Mouse (Mus musculus) MN1 (cell line): ENCODE results near the gene Tbc1d22b.
A peak's percentile ranks its signal among the peaks of the same experiment; 100 is the strongest.
"Not testable (repeated sequence)": the region's sequence is repeated elsewhere in the genome, so short reads cannot be mapped to it uniquely, and the experiment has no call there.

Experiments
- DNase-seq: peaks from one replicate; pipeline ENCODE4 v3.0.0-alpha.2; 2016; ENCODE audit warnings: low spot score

Gene Tbc1d22b

GRCm38 (mm10) chr17:29595891-29596770 lies 46.5 kb downstream of the Tbc1d22b start:
- no peak for DNase-seq

DNA sequence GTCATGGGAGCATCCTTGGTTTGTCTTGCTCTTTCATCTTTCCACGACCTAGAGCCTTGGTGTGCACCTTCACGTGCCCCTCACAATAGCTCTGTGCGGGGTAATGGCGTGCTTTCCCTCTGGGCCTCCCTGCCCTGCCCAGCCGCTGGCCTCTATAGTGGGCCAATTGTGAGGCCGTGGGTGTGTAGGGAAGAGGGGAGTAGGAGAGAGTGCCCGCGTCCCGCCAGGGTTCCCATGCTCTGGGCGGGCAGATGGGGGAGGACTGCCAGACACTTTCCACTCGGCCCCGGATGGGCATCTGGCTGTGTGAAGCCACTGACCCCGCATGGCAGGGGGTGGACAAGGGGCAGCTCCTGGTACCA lies 47.2 kb downstream of the Tbc1d22b start:
- DNase-seq = no peak

DNA sequence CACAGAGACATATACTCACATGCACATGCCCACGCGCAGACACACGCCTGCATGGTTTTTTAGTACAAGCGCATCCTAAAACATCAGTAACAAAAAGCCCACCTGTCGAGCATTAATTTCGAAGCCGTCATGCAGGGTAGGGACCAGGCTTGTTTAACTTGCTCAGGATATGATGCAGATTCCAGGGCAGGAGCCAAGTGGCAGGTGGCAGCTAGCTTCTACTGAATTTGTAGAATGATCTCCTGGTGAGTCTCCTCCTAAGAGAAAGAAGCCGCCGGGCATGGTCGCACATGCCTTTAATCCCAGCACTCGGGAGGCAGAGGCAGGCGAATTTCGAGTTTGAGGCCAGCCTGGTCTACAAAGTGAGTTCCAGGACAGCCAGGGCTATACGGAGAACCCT lies 49.5 kb downstream of the Tbc1d22b start:
- no peak for DNase-seq

- no peak for DNase-seq
Measured at GRCm38 (mm10) chr17:29599537-29599936, 50.0 kb downstream of the Tbc1d22b start.

- peak; percentile 60 for DNase-seq
Measured at GRCm38 (mm10) chr17:29601391-29601790, 51.8 kb downstream of the Tbc1d22b start.

DNA sequence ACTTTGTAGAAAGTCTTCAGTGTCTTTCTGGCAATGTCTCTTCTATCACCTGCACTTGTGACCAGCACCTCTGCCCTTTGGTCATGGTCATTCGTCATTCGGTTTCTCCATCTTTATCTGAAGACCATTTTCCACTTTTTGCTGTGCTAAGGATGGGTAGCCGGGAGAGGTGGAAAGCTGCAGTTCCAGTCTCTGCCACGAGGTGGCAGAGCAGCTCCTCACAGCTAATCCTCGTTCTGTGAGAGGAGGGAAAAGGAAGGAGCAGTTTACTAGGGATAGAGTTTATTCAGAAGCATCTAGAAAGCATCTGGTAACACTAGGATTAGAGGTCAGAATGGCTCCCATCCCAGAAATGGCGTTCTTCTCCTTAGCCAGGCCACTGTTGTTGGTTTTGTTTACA lies 53.7 kb downstream of the Tbc1d22b start:
- peak; percentile 72 for DNase-seq

DNA sequence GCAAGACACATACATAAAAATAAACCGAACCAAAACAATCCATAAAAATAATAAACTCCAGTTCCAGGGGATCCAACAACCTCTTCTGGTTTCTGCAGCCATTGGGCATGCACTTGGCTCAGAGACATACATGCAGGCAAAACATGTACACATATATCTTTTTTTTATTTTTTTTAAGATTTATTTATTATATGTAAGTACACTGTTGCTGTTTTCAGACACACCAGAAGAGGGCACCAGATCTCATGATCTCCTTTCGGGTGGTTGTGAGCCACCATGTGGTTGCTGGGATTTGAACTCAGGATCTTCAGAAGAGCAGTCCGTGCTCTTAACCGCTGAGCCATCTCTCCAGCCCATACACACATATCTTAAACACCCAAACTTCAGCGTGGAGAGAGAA lies 63.9 kb downstream of the Tbc1d22b start:
- not testable (repeated sequence) for DNase-seq

GRCm38 (mm10) chr17:29614115-29615023 lies 64.8 kb downstream of the Tbc1d22b start, which contains the start of the genes Rnf8 and Gm28043:
Rnf8 (plus strand) TSS chr17:29614790.
Gm28043 (plus strand) TSS chr17:29614876.
- DNase-seq = peak; percentile 98

GRCm38 (mm10) chr17:29615024-29615551 lies 65.5 kb downstream of the Tbc1d22b start:
- DNase-seq = peak; percentile 32

GRCm38 (mm10) chr17:29615616-29616015 lies 66.0 kb downstream of the Tbc1d22b start:
- DNase-seq = no peak

DNA sequence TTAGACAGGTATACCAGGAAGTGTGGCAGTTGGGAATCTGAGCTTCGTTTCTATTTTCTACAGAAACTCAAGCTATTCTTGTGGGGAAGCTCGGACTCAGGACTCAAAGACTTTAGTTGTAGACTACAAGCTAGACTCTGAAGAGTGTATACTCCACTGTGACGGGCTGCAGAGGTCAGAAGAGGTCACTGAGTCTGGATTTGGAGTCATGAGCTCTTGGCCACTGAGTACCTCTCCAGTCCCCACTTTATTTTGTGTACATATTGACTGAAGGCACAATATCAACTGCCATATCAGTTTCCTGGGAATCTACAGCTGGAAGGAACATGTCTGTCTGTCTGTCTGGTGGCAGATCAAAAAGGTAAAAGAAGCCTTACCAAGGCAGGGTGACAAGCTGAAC lies 69.6 kb downstream of the Tbc1d22b start:
- no peak for DNase-seq

DNA sequence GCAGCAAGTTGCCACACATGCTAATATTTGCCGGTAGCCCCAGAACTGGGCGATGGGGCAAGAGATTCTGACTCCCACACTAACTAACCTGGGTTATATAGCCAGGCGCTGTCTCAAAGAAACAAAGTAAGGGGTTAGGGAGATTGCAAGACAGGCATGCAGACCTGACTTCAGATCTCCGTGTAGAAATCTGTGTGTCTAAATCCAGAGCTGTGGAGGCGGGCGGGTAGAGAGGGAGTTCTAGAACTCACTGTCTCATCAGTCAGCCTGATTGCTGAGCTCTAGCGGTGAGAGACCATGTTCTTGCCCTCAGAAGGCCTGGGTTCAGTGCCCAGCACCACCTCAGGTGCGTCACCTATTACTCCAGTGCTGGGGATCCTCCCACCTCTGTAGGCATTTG lies 73.9 kb downstream of the Tbc1d22b start:
- no peak for DNase-seq

DNA sequence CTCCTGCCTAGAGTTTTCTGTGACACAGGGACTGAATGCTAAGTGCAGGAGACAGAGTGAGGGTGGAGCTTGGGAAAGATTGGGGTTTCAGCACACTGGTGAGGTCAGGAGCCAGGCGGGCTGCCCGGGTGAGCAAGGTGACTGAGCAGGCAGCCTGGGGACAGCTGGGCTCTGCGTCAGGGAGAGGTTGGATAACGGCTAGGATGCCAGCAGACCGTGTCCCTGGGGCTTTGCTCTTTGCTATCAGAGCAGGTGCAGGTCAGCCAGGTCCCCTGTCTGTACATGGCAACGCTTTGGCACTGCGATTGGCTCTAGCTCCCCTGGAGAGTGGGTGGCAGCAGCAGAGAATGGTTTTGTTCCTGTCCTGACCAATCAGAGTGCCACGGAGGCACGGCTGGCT lies 77.7 kb downstream of the Tbc1d22b start:
- DNase-seq = no peak

GRCm38 (mm10) chr17:29628946-29629345 lies 79.4 kb downstream of the Tbc1d22b start:
- DNase-seq = no peak

DNA sequence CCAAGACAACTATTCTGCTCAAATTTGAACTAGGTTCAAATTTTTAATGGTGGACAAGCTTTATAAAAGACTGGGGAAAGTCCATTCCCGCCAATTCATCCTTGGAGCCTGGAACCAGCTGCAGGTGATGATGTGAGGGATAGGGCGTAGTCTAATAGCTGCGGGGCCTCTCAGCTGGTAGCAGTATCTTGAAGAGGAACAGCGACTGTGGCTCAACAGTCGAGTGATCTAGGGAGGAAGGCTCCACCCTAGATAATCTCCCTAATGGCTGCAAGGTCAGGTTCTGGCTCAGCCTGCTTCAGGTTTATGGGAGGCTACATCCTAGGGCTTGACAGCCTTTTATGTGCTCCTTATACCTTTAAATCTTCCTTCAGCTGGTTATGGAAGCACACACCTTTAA lies 80.0 kb downstream of the Tbc1d22b start:
- DNase-seq = no peak

DNA sequence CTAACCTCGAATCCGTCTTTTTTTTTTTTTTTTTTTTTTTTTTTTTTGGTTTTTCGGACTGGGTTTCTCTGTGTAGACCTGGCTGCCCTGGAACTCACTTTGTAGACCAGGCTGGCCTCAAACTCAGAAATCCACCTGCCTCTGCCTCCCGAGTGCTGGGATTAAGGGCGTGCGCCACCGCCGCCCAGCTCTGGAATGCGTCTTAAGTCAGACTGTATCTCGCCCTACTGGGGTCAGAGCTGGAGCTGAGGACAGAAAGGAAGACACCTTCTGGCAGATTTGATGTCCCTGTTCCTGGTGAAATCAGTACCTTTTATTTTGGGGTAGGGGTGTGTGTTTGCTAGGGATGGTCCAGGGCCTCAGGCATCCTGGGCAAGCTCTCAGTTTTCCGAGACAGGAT lies 82.7 kb downstream of the Tbc1d22b start:
- no peak for DNase-seq

- no peak for DNase-seq
Measured at GRCm38 (mm10) chr17:29635492-29635891, 85.9 kb downstream of the Tbc1d22b start.

- peak; percentile 75 for DNase-seq
Measured at GRCm38 (mm10) chr17:29636118-29636517, 86.5 kb downstream of the Tbc1d22b start.

DNA sequence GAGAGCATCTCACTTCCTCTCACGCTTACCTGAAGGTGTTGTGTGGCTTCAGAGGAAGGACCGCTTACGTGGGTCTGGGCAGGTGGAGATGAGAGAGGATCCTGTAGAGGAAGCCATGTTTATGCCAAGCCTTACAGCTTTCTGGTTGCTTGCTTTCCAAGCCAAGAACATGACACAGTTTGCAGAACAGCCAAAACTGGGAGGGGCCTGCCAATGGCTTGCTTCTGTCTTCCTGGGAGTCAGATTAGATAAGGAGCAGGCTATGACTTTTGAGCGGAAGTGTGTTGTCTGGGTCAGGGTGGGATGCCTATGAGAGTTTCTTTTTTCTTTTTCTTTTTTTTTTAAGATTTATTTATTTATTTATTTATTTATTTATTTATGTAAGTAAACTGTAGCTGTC lies 87.8 kb downstream of the Tbc1d22b start:
- peak; percentile 31 for DNase-seq

DNA sequence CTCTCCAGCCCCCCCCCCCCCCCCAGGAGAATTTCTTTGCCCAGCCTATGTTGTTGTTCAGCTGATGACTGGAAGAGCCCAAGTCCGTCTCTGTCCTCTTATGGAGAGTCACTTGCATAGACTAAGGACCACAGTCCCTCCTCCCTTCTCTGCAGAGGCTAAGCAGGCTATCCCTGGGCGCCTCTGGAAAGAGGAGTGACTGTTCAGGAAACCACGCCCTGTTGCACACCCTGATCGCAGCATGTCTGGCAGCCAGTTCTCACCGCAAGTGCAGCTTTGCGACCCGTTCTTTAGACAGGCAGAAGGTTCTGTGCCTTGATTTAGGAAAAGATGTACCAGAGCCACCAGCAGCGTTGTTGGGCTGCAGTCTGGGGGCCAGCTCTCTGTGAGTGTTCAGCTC lies 88.3 kb downstream of the Tbc1d22b start:
- DNase-seq = peak; percentile 75

DNA sequence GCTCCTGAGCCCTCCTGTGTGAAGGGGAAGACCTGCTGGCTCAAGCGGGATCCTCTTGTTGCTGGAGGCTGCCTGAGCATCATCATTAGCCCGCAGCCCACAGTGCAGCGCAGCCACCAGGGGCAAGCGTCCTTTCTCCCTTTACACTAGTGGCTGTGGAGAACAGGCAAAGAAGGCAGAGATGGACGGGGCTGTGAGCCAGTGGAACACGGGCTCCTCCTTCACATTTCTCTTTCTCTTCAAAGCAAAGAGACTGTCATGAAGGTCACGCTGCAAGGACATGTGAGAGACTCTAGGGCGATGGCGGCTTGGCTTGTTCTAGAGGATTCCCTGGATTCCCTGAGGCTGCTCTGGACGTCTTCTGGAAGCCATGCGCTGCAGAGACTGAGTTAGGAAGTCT lies 91.4 kb downstream of the Tbc1d22b start:
- no peak for DNase-seq

GRCm38 (mm10) chr17:29642219-29642618 lies 92.6 kb downstream of the Tbc1d22b start:
- no peak for DNase-seq
